Mouse (Mus musculus): Measurements from ENCODE around the gene Notch1. TPM values are rescaled to one million over a fixed set of nuclear protein-coding genes. Genes with fewer than 3 reads are reported as not detected.

The Notch1 gene
- total and polyA plus RNA-seq, 3 experiments = 0.06 TPM; not detected in 2

GRCm38 (mm10) chr2:26480911-26481310, 35.6 kb downstream of the Notch1 start:
- Histone ChIP-seq H3K4me1 (ENCODE audit: control insufficient read depth in 1 of 2, insufficient read depth in 2 of 2, low read length in 2 of 2) (peaks cover 0 to 3% of the 10 kb centered on the region in 2 experiments; a peak in 2 of 4 replicates), H3K36me3 (ENCODE audit: control insufficient read depth in 1 of 2, insufficient read depth in 2 of 2, low read length in 2 of 2) (no peaks in the 10 kb centered on the region; a peak in 1 of 4 replicates)
- TF ChIP-seq E2F4 (IDR thresholded peaks at IDR 0.05; ENCODE audit: borderline replicate concordance, low read depth, low read length) (no peak), MYB (IDR thresholded peaks at IDR 0.05; ENCODE audit: low read depth, low read length) (no peak), KAT2A (conservative IDR thresholded peaks at IDR 0.05; ENCODE audit: low read depth, low read length) (no peak), CTCF (IDR thresholded peaks at IDR 0.05 in 2 of 3, conservative IDR thresholded peaks at IDR 0.05 in 1 of 3; ENCODE audit: control insufficient read depth in 1 of 3, insufficient read depth in 1 of 3, low read depth in 2 of 3, low read length in 3 of 3, poor library complexity in 1 of 3, severe bottlenecking in 1 of 3) (no peak), EP300 (IDR thresholded peaks at IDR 0.05; ENCODE audit: low read depth in 1 of 2, low read length in 2 of 2) (no peak), NELFE (IDR thresholded peaks at IDR 0.05; ENCODE audit: low read depth, low read length) (no peak), MXI1 (IDR thresholded peaks at IDR 0.05; ENCODE audit: low read depth, low read length) (no peak), ELF1 (IDR thresholded peaks at IDR 0.05; ENCODE audit: low read depth, low read length) (no peak), NRF1 (IDR thresholded peaks at IDR 0.05; ENCODE audit: insufficient read depth, low read depth, low read length, poor library complexity, severe bottlenecking) (no peak), SIN3A (IDR thresholded peaks at IDR 0.05; ENCODE audit: low read length) (no peak), USF2 (IDR thresholded peaks at IDR 0.05; ENCODE audit: borderline replicate concordance in 1 of 2, insufficient read depth in 1 of 2, low read depth in 1 of 2, low read length in 2 of 2) (no peak), UBTF (IDR thresholded peaks at IDR 0.05; ENCODE audit: borderline replicate concordance, insufficient read depth, low read depth, low read length) (no peak), CHD2 (IDR thresholded peaks at IDR 0.05; ENCODE audit: low read length) (no peak), TAL1 (IDR thresholded peaks at IDR 0.05; ENCODE audit: low read length) (no peak), MAX (IDR thresholded peaks at IDR 0.05; ENCODE audit: low read length) (no peak), MAZ (IDR thresholded peaks at IDR 0.05; ENCODE audit: low read depth, low read length) (no peak), HCFC1 (IDR thresholded peaks at IDR 0.05; ENCODE audit: low read depth, low read length) (no peak), BHLHE40 (IDR thresholded peaks at IDR 0.05; ENCODE audit: borderline replicate concordance, low read depth, low read length) (no peak)

GRCm38 (mm10) chr2:26478685-26479205, 37.7 kb downstream of the Notch1 start:
- Histone ChIP-seq H3K9me3 (replicated peaks; ENCODE audit: insufficient read depth, low read length) (no peaks in the 10 kb centered on the region), H3K27ac (ENCODE audit: control insufficient read depth, low read depth, low read length) (no peak overlapping the region), H3K4me1 (ENCODE audit: control insufficient read depth in 1 of 2, insufficient read depth in 2 of 2, low read length in 2 of 2) (peaks cover 0 to 2% of the 10 kb centered on the region in 2 experiments; a peak in 2 of 4 replicates), H3K4me3 (ENCODE audit: control insufficient read depth in 1 of 2, insufficient read depth in 1 of 2, low read depth in 2 of 2, low read length in 2 of 2) (no peak overlapping the region), H3K9ac (ENCODE audit: control insufficient read depth, low read depth, low read length, poor library complexity, severe bottlenecking) (no peak overlapping the region), H3K36me3 (ENCODE audit: control insufficient read depth in 1 of 2, insufficient read depth in 2 of 2, low read length in 2 of 2) (no peaks in the 10 kb centered on the region; a peak in 1 of 4 replicates), H3K27me3 (ENCODE audit: control insufficient read depth in 1 of 2, insufficient read depth in 2 of 2, low read length in 2 of 2) (peaks cover 4 to 7% of the 10 kb centered on the region in 2 experiments), H3K79me2 (ENCODE audit: control insufficient read depth, insufficient read depth, low read length, poor library complexity) (no peaks in the 10 kb centered on the region)
- TF ChIP-seq JUND (IDR thresholded peaks at IDR 0.05; ENCODE audit: low read depth, low read length) = no peak
- TF ChIP-seq POLR2AphosphoS5 (IDR thresholded peaks at IDR 0.05; ENCODE audit: borderline replicate concordance, low read depth, low read length) = no peak
- no peak for TF ChIP-seq CHD1 (IDR thresholded peaks at IDR 0.05; ENCODE audit: low read depth, low read length)
- DNase-seq (ENCODE audit: low read depth, low spot score) = no peak

More at GRCm38 (mm10) chr2:26480911-26481310, 35.6 kb downstream of the Notch1 start:
- Histone ChIP-seq H3K27ac (ENCODE audit: control insufficient read depth, low read depth, low read length) (no peak overlapping the region), H3K9me3 (replicated peaks; ENCODE audit: insufficient read depth, low read length) (no peaks in the 10 kb centered on the region), H3K27me3 (ENCODE audit: control insufficient read depth in 1 of 2, insufficient read depth in 2 of 2, low read length in 2 of 2) (peaks cover 0 to 3% of the 10 kb centered on the region in 2 experiments; a peak in 3 of 4 replicates), H3K79me2 (ENCODE audit: control insufficient read depth, insufficient read depth, low read length, poor library complexity) (no peaks in the 10 kb centered on the region), H3K9ac (ENCODE audit: control insufficient read depth, low read depth, low read length, poor library complexity, severe bottlenecking) (no peak overlapping the region), H3K4me3 (ENCODE audit: control insufficient read depth in 1 of 2, insufficient read depth in 1 of 2, low read depth in 2 of 2, low read length in 2 of 2) (no peak overlapping the region)
- no peak for DNase-seq (ENCODE audit: low read depth, low spot score)

Measured in MEL (cell line).